Mouse (Mus musculus): ENCODE results near the gene Fhdc1. TPM values are rescaled to one million over a fixed set of nuclear protein-coding genes. Genes with fewer than 3 reads are reported as not detected.

Fhdc1 gene
- total RNA-seq, 2 experiments from 2014 or later: 0.21 to 0.80 TPM

Other genes with a start within 250 kb of the Fhdc1 start
- 1 to 10 TPM; 1.4 to 1.8 TPM for gene Trim2, start 173.6 kb downstream of the Fhdc1 start, total RNA-seq (2021)
- gene Arfip1, start 102.2 kb upstream of the Fhdc1 start, total RNA-seq (2021): 10 to 100 TPM in 1 of 2 experiments, 1 to 10 TPM in 1; 9.8 to 11.6 TPM
- 10 to 100 TPM in 1 of 2 experiments, 1 to 10 TPM in 1; 5.7 to 15.0 TPM for gene Tigd4, start 113.1 kb upstream of the Fhdc1 start, total RNA-seq (2021)
- under 1 TPM; 0.78 to 0.98 TPM for gene Tmem154, start 185.8 kb upstream of the Fhdc1 start, total RNA-seq (2021)

All from gastrocnemius, adult 18-20 months (tissue).